Mouse (Mus musculus) testis, adult 2 months (tissue): Measurements from ENCODE around the gene Esr2.

Source experiments
- CTCF ChIP-seq: fragments of 200-500 bp; IDR thresholded peaks from 2 replicates; pipeline ENCODE4 v1.5.1; 2012; ENCODE audit warnings: low read depth, mild to moderate bottlenecking, inconsistent platforms, low read length, moderate library complexity; ENCODE audit not compliant: control insufficient read depth, insufficient read depth, insufficient replicate concordance
- POLR2A ChIP-seq: fragments of 200-500 bp; IDR thresholded peaks from 2 replicates; pipeline ENCODE4 v1.6.1; 2012; ENCODE audit warnings: low read depth, mild to moderate bottlenecking, inconsistent platforms, low read length, moderate library complexity; ENCODE audit not compliant: control insufficient read depth

DNA sequence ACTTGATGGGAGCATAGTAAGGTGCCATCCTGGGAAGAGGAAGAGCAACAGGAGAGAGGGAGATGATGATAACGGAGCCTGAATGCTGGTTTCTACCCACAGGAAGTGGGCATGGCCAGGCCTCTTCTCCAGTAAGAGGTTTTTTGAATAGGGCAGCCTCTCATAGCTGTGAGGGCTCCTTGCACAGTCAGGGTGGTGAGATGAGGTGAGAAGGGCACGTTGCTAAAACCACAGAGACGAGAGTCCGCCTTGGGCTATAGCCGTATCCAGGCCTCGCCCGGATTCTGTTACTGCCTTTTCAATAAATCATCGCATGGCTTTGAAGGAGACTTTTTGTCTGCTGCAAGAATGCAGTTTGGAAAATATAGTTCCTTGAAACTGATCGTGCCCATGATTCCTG, 92.0 kb downstream of the Esr2 start:
- no peak for TF ChIP-seq CTCF
- TF ChIP-seq POLR2A: no peak
